Mouse (Mus musculus) bone marrow macrophage, adult 2 months (primary cell): ENCODE results near the gene Slc9b2. TPM values are rescaled to one million over a fixed set of nuclear protein-coding genes. Genes with fewer than 3 reads are reported as not detected.

Source experiments
- H3K27ac ChIP-seq: 2 replicates; pipeline ENCODE4 v1.5.1; 2012; ENCODE audit warnings: low read depth, low read length; ENCODE audit not compliant: insufficient read depth
- H3K4me1 ChIP-seq: 2 replicates; pipeline ENCODE4 v1.6.1; 2012; ENCODE audit warnings: low read length; ENCODE audit not compliant: control insufficient read depth, insufficient read depth
- H3K4me3 ChIP-seq: 2 replicates; pipeline ENCODE4 v1.5.1; 2012; ENCODE audit warnings: mild to moderate bottlenecking, low read length, moderate library complexity; ENCODE audit not compliant: insufficient read depth
- CTCF ChIP-seq: IDR thresholded peaks from 2 replicates; pipeline ENCODE4 v1.5.1; 2012; ENCODE audit warnings: low read depth, mild to moderate bottlenecking, low read length, moderate library complexity
- POLR2A ChIP-seq: IDR thresholded peaks from 2 replicates; pipeline ENCODE4 v1.6.1; 2012; ENCODE audit warnings: mild to moderate bottlenecking, low read depth, low read length, borderline replicate concordance
- polyA plus RNA-seq: library from polyadenylated mRNA; stranded (reverse); fragments of >200 nt; gene quantifications from 2 replicates; pipeline ENCODE4 v1.2.4, GENCODE M21; 2012; ENCODE audit not compliant: missing spikeins, insufficient read depth, insufficient read length

Gene Slc9b2
- polyA plus RNA-seq, 1 experiment, result 7.5 TPM

DNA sequence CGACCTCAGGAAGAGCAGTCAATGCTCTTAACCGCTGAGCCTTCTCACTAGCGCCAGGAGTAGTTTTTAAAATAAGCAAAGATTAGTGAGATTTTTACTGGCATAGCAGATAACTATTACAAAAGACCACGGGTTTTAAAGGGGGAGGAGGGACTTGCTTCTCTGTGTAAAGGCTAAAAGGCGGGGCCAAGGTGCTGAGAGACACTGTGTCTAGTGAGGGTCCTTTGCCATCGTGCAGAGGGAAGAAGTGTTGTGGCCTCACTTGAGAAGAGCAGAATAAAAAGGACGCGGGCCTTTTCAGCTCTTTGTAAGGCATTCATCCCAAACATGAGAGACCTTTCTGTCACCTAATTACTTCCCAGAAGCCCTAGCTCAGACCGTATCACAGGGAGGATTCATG is 2.9 kb upstream of the Slc9b2 start:
- TF ChIP-seq POLR2A (no peak), CTCF (no peak)
- no peak overlapping the region for H3K27ac ChIP-seq
- H3K4me3 ChIP-seq, result no peak overlapping the region
- peaks cover 16% of the 10 kb centered on the region for H3K4me1 ChIP-seq

DNA sequence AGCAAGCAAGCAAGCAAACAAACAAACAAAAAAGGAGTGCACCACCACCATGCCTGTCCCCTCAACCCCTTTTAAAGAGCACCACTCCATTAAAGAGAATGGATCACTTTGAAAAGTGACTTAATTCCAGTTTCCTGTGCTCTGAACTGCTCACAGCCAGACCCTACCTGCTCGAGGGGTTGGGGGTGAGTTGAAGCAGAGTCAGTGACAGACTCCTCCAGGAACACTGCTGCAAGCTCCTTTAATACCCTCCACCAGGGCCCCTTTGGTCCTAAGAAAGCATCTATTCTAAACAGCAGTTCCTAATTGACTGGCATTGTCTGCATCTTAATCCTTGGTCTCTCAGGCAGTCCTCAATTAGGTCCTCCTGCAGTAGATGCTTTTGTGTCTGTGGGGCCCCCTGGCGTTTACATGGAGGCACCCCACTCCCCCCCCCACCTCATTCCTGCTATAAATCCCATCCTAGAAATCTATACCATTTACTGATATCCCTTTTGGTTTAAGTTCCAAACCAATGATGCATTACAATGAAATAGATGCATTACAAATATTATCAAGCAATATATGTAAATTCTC is 5.5 kb downstream of the Slc9b2 start:
- no peak overlapping the region for H3K4me3 ChIP-seq
- TF ChIP-seq POLR2A (no peak), CTCF (no peak)
- H3K4me1 ChIP-seq, result no peaks in the 10 kb centered on the region
- H3K27ac ChIP-seq, result no peak overlapping the region

DNA sequence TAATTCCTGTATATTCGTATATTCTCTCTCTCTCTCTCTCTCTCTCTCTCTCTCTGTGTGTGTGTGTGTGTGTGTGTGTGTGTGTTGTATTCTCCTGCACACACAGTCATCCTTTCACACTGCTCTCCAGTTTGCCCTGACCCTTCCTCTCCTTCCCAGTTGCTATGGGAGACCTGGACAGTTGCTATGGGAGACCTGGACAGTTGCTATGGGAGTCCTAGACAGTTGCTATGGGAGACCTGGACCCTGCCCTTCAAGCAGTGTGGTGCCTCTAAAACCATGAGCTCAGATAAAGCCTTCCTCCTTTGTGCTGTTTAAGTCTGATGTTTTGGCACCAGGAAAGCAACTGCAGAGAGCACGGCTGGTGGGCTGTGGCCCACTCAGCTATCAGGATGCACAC is 6.2 kb downstream of the Slc9b2 start:
- TF ChIP-seq POLR2A (no peak), CTCF (no peak)
- H3K4me3 ChIP-seq, result no peak overlapping the region
- no peaks in the 10 kb centered on the region for H3K4me1 ChIP-seq
- H3K27ac ChIP-seq, result no peak overlapping the region

DNA sequence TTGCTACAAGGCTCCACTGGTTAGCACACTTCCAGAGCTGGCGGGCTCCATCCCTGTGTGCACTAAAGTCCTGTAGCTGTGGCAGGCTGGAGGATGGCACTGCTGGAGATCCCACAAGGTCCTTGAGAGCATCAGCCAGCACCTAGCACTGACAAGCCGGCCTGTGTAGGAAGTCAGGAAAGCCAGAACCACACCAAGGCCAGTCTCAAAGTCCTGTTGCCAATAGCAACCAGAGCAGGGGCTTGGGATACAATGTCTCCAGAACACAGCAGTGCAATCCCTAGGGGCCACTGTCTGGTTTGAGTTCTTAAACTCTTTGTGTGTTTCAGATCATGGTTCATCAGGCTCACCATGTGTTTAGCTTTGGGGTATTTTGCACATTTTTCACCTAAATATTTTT is 7.3 kb downstream of the Slc9b2 start:
- H3K27ac ChIP-seq, result no peak overlapping the region
- H3K4me1 ChIP-seq, result no peaks in the 10 kb centered on the region
- TF ChIP-seq POLR2A (no peak), CTCF (no peak)
- H3K4me3 ChIP-seq, result no peak overlapping the region

DNA sequence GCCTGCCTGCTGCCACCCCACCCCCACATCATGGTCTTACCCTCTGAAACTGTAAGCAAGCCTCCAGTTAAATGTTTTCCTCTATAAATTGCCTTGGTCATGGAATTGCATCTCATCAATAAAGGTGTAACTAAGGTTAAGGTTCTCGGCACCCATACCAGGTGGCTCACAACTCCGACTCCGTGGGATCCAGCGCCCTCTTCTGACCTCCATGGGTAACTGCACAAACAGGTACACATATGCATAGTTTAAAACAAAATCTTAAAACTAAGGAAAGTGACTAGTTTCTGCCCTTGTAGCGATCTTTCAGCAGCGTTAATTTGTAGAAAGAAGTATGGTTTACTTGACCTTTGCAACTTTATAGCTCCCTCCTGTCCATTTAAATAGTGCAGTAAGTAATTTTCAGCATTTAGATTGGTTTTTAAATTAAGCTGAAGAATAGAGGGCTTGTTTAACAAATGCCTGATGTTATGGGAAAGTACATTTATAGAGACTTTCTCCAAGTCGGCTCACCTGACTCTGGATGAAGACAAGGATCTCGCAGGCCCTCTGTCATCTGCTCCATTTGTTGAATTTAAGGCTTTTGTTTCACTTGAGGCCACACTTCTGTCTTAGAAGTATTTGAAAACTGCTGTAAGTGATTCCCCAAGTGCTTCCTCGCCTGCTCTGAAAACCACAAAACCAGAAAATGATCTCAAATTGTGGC is 8.4 kb downstream of the Slc9b2 start:
- Histone ChIP-seq H3K4me3 (no peak overlapping the region), H3K4me1 (no peaks in the 10 kb centered on the region), H3K27ac (no peak overlapping the region)
- TF ChIP-seq POLR2A (no peak), CTCF (no peak)

DNA sequence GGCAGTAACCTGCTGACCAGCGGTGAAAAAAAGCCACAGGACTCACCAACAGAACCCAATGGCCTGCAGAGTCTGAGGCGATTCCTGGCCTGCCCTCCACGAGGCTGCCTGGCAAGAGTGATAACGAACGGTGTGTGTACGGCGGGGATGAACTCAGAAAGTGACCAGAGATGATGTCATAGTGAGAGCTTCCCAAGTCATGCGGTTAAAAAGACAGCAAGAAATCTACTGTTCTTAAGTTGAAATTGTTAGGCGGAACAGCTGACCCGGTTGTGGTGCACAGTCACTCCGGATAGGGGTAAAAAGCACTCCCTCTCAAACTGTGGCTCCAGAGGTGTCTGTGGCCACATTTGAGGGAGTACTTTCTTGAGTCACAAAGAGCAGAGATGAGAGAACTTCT is 10.8 kb downstream of the Slc9b2 start:
- H3K4me3 ChIP-seq, result no peak overlapping the region
- no peaks in the 10 kb centered on the region for H3K4me1 ChIP-seq
- TF ChIP-seq CTCF, result no peak
- TF ChIP-seq POLR2A, result no peak
- H3K27ac ChIP-seq, result no peak overlapping the region

DNA sequence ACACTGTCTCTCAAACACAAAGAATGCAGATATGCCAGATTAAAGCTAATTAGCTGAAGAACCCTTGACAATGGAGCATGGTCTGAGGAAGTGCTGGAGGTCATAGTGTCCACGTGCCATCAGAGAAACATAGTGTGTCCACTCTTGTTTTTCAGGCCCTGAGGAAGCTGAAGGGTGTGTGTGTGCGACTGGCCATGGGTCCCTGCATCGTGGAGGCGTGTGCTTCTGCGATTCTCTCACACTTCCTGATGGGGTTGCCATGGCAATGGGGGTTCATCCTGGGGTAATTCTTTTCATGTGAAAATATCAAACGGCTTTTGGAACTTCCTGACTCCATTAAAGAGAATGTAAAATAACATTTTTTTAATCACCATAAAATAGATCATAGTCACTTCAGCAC is 16.9 kb downstream of the Slc9b2 start:
- no peaks in the 10 kb centered on the region for H3K4me1 ChIP-seq
- H3K4me3 ChIP-seq, result no peak overlapping the region
- TF ChIP-seq CTCF (no peak), POLR2A (no peak)
- H3K27ac ChIP-seq, result no peak overlapping the region

DNA sequence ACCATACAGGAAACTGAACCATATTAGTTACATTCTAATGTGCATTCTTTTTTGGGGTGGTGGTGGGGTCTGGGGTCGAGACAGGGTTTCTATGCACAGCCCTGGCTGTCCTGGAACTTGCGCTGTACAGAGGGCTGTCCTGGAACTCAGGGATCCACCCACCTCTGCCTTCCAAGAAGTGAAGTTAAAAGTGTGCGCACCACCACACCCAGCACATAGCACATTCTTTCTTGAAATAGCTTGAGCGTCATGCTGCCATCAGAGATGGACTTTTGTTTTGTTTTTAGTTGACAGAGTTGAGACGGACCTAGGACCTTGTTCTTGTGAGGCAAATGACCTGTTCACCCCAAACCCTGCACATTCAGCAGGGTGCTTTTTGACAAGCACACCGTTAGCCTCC is 19.7 kb downstream of the Slc9b2 start:
- H3K27ac ChIP-seq, result no peak overlapping the region
- H3K4me1 ChIP-seq, result no peaks in the 10 kb centered on the region
- TF ChIP-seq POLR2A, result no peak
- no peak for TF ChIP-seq CTCF
- no peak overlapping the region for H3K4me3 ChIP-seq

DNA sequence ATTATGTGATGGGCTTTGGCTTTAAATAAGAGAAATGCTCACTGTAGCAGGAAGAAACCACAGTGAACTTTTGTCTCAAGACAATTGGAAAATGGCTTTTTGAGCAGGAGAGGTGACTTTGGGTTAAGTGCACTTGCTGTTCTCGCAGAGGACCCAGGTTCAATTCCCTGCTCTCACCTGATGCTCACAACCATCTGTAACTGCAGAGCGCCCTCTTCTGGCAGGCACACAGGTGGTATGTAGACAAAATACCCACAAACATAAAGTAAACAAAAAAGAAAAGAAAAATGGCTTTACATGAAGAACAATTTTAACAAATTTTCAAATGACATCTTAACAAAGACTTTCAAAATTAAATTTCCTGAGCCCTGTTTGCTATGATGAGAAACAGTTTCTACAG is 20.1 kb downstream of the Slc9b2 start:
- Histone ChIP-seq H3K4me1 (no peaks in the 10 kb centered on the region), H3K4me3 (no peak overlapping the region)
- TF ChIP-seq POLR2A, result no peak
- peak; percentile 59 for TF ChIP-seq CTCF

DNA sequence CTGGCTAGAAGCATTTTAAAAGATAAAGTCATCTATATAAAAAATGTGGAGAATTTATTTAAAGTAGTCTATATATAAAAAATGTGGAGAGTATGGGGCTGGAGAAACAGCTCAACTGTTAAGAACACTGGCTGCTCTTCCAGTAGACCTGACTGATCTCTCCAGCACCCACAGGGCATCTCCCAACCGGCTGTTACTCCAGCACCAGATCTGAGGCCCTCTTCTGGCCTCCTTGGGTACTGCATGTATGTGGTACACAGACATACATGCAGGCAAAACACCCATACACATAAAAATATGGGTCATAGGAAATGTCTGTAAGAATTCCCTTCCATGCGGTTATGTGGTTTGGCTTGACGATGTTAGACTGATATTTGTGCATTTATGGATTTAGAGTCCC is 21.1 kb downstream of the Slc9b2 start:
- TF ChIP-seq CTCF, result peak; percentile 34; the same call in 1 of the 2 replicates
- TF ChIP-seq POLR2A, result no peak
- H3K4me3 ChIP-seq, result no peak overlapping the region
- H3K27ac ChIP-seq, result no peak overlapping the region
- no peaks in the 10 kb centered on the region for H3K4me1 ChIP-seq

More for the DNA sequence above, 20.1 kb downstream of the Slc9b2 start:
- H3K27ac ChIP-seq, result no peak overlapping the region
